Mouse (Mus musculus) CD4-positive naive resting alpha-beta T cell, adult 57 days (primary cell): Measurements from ENCODE around the gene Ush1g. TPM values are rescaled to one million over a fixed set of nuclear protein-coding genes. Genes with fewer than 3 reads are reported as not detected.

Source experiments
- total RNA-seq: library from RNA; stranded (reverse); gene quantifications from one replicate; pipeline ENCODE4 v1.2.4, GENCODE M21; 2023

Gene Ush1g
- total RNA-seq, result not detected

GRCm38 (mm10) chr11:115321906-115322693 is at the start of gene Ush1g:
Gene Ush1g, minus strand, starts transcription at chr11:115322041.

GRCm38 (mm10) chr11:115367395-115367944 is 45.6 kb upstream of the Ush1g start, which contains the start of gene Hid1:
Gene Hid1, minus strand, starts transcription at chr11:115367756.

GRCm38 (mm10) chr11:115334531-115334930 is 12.7 kb upstream of the Ush1g start, which contains the start of gene Otop3:
Gene Otop3, plus strand, starts transcription at chr11:115334731.

GRCm38 (mm10) chr11:115306863-115307262 is 15.0 kb downstream of the Ush1g start, which contains the start of gene Otop2:
Gene Otop2, plus strand, starts transcription at chr11:115307163.

GRCm38 (mm10) chr11:115297214-115297826 is 24.5 kb downstream of the Ush1g start, which contains the start of gene Fads6:
Gene Fads6, minus strand, starts transcription at chr11:115297663.

GRCm38 (mm10) chr11:115276780-115277603 is 44.8 kb downstream of the Ush1g start, which contains the start of gene Fdxr:
Gene Fdxr, minus strand, starts transcription at chr11:115277050.

GRCm38 (mm10) chr11:115267061-115267883 is 54.6 kb downstream of the Ush1g start, which contains the start of gene Grin2c:
Gene Grin2c, minus strand, starts transcription at chr11:115267243.

Other genes with a start within 250 kb of the Ush1g start
- gene Rab37, start 230.6 kb downstream of the Ush1g start, total RNA-seq, result 37.7 TPM
- gene Cd300lf, start 188.0 kb downstream of the Ush1g start, total RNA-seq, result 0.65 TPM
- 202 TPM for gene Slc9a3r1, start 158.7 kb downstream of the Ush1g start, total RNA-seq
- 11.1 TPM for gene Tmem104, start 134.6 kb downstream of the Ush1g start, total RNA-seq
- gene Nat9, start 134.2 kb downstream of the Ush1g start, total RNA-seq, result 7.2 TPM
- gene Grin2c, start 54.8 kb downstream of the Ush1g start, total RNA-seq, result 0.21 TPM
- 22.9 TPM for gene Fdxr, start 45.0 kb downstream of the Ush1g start, total RNA-seq
- gene Fads6, start 24.4 kb downstream of the Ush1g start, total RNA-seq, result 2.3 TPM
- gene Otop2, start 14.9 kb downstream of the Ush1g start, total RNA-seq, result not detected
- gene Otop3, start 12.7 kb upstream of the Ush1g start, total RNA-seq, result not detected
- 33.8 TPM for gene Hid1, start 45.7 kb upstream of the Ush1g start, total RNA-seq
- gene Cdr2l, start 59.9 kb upstream of the Ush1g start, total RNA-seq, result 1.2 TPM
- gene Mrpl58, start 81.7 kb upstream of the Ush1g start, total RNA-seq, result 120 TPM
- gene Atp5h, start 97.9 kb upstream of the Ush1g start, total RNA-seq, result 235 TPM
- 51.3 TPM for gene Kctd2, start 98.1 kb upstream of the Ush1g start, total RNA-seq
- gene Trim80, start 118.5 kb upstream of the Ush1g start, total RNA-seq, result 0.30 TPM
- 20.0 TPM for gene Slc16a5, start 140.4 kb upstream of the Ush1g start, total RNA-seq
- gene Armc7, start 153.6 kb upstream of the Ush1g start, total RNA-seq, result 29.3 TPM
- 114 TPM for gene Nt5c, start 169.8 kb upstream of the Ush1g start, total RNA-seq
- gene Jpt1, start 192.3 kb upstream of the Ush1g start, total RNA-seq, result 166 TPM
- 212 TPM for gene Sumo2, start 214.2 kb upstream of the Ush1g start, total RNA-seq
- 61.5 TPM for gene Nup85, start 242.4 kb upstream of the Ush1g start, total RNA-seq